Mouse (Mus musculus): ENCODE measurements around the gene Gatc.

- no peak for TF ChIP-seq MAFK (IDR thresholded peaks at IDR 0.05; ENCODE audit: insufficient read depth, low read depth, low read length)
- no peak for TF ChIP-seq ZNF384 (IDR thresholded peaks at IDR 0.05; ENCODE audit: low read depth, low read length)
- no peak for TF ChIP-seq HCFC1 (IDR thresholded peaks at IDR 0.05; ENCODE audit: borderline replicate concordance, insufficient read depth, low read length)
- no peak for TF ChIP-seq CHD2 (IDR thresholded peaks at IDR 0.05; ENCODE audit: low read depth, low read length)
Measured at GRCm38 (mm10) chr5:115347564-115347963, 6.6 kb upstream of the Gatc start.

All from ES-E14 (cell line).